Mouse (Mus musculus) lung, embryonic 14.5 days (tissue): Measurements from ENCODE around the gene Grm2. TPM values are rescaled to one million over a fixed set of nuclear protein-coding genes. Genes with fewer than 3 reads are reported as not detected.
"Not testable (repeated sequence)": the region's sequence is repeated elsewhere in the genome, so short reads cannot be mapped to it uniquely, and the experiment has no call there.

Experiments
- ATAC-seq: fragments of 200-750 bp; cut with Nextera tagmentation; 2 replicates; pipeline ENCODE4 v1.8.0; 2017; ENCODE audit warnings: mild to moderate bottlenecking, moderate TSS enrichment, moderate library complexity; ENCODE audit not compliant: insufficient read depth
- DNase-seq: peaks from one replicate; pipeline ENCODE4 v3.0.0-alpha.2; 2015
- H3K27ac ChIP-seq: fragments of 300-500 bp; sonication (generic); 2 replicates; pipeline ENCODE4 v1.5.1; 2014; ENCODE audit warnings: low read depth, mild to moderate bottlenecking, moderate library complexity
- H3K27me3 ChIP-seq: fragments of 300-500 bp; sonication (generic); 2 replicates; pipeline ENCODE4 v1.6.1; 2014; ENCODE audit warnings: low read length, control low read depth; ENCODE audit not compliant: insufficient read depth
- H3K36me3 ChIP-seq: fragments of 300-500 bp; sonication (generic); 2 replicates; pipeline ENCODE4 v1.6.1; 2014; ENCODE audit warnings: control low read depth; ENCODE audit not compliant: insufficient read depth
- H3K4me1 ChIP-seq: fragments of 300-500 bp; sonication (generic); 2 replicates; pipeline ENCODE4 v1.6.1; 2014; ENCODE audit warnings: antibody characterized with exemption, control low read depth; ENCODE audit not compliant: insufficient read depth
- H3K4me2 ChIP-seq: fragments of 300-500 bp; sonication (generic); 2 replicates; pipeline ENCODE4 v1.6.1; 2014; ENCODE audit warnings: mild to moderate bottlenecking
- H3K4me3 ChIP-seq: fragments of 300-500 bp; sonication (generic); 2 replicates; pipeline ENCODE4 v1.5.1; 2014; ENCODE audit warnings: low read depth, low read length
- H3K9ac ChIP-seq: fragments of 300-500 bp; sonication (generic); 2 replicates; pipeline ENCODE4 v1.6.1; 2014
- H3K9me3 ChIP-seq: fragments of 300-500 bp; sonication (generic); 2 replicates; pipeline ENCODE4 v1.6.1; 2016; ENCODE audit warnings: low read depth, low read length, control low read depth
- CTCF ChIP-seq: IDR thresholded peaks from 2 replicates; pipeline ENCODE4 v1.5.1; 2016; ENCODE audit warnings: antibody characterized with exemption, low read depth
- WGBS: fragments of 180-500 bp; shearing (Covaris S2); extraction: QIAGEN DNeasy Blood & Tissue Kit; methylation state at CpG from one replicate; pipeline ENCODE4 v1.1.7; 2014; 5-methylcytosine and 5-hydroxymethylcytosine counted together
- polyA plus RNA-seq: library from polyadenylated mRNA; unstranded; fragments of >200 nt; fragmentation: Nextera tagmentation; extraction: Ambion mirVana; gene quantifications from 2 replicates; pipeline ENCODE4 v1.2.1, GENCODE M21; 2014

Gene Grm2
- polyA plus RNA-seq, 1 experiment from 2014 or later = not detected

GRCm38 (mm10) chr9:106632185-106632584 is 23.7 kb downstream of the Grm2 start:
- no peak overlapping the region for H3K4me2 ChIP-seq
- no peak overlapping the region for H3K4me3 ChIP-seq
- H3K9me3 ChIP-seq = no peaks in the 10 kb centered on the region
- H3K4me1 ChIP-seq = no peaks in the 10 kb centered on the region
- ATAC-seq (no peak), DNase-seq (no peak)
- 51% methylated on average over 5 of the region's 5 CpGs for WGBS
- no peaks in the 10 kb centered on the region for H3K36me3 ChIP-seq
- TF ChIP-seq CTCF = no peak
- no peak overlapping the region for H3K27ac ChIP-seq
- H3K9ac ChIP-seq = no peak overlapping the region
- H3K27me3 ChIP-seq = no peaks in the 10 kb centered on the region

DNA sequence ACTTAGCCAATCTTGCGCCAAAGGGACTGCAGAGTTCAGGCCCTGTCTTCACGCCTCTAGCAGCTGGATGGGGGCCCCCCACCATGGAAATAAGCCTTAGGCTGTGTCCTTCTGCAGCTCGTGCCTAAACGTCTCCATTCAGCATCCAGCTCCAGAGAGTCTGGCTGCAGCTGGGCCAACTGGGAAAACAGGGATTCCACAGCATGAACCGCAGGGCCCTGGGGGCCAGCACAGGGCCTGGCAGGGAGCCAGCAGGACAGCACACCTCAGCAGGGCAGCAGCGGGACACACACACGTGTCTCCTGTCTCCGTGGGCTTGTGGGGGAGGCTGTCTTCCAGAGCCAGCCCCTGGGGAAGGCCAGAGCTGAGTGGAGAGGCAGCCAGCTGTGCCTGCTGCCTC is 28.1 kb downstream of the Grm2 start:
- not testable (repeated sequence) for H3K27ac ChIP-seq, H3K4me2 ChIP-seq, ATAC-seq, H3K27me3 ChIP-seq, H3K4me3 ChIP-seq, H3K4me1 ChIP-seq, H3K36me3 ChIP-seq, DNase-seq, H3K9me3 ChIP-seq, H3K9ac ChIP-seq
- WGBS = 19% methylated on average over 8 of the region's 8 CpGs

DNA sequence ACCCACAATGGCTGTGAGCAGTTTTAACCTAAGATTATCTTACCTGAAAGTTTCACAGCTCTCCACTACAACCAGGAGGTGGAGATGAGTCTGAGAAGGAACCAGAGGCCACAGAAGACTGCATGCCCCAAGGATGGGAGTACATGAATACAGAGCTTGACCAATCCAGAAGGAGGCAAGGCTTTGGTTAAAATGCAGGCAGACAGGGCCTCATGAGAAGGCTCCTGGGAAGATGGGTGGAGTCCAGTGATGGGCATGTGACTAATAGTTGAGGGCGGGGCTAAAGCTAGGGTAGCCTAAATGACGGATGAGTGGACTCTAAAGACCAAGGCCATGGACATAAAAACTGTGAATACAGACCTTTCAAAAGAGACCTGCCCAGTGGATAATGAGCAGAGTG is 29.6 kb downstream of the Grm2 start, which contains the start of gene Iqcf6:
TSS of gene Iqcf6 (plus strand) at position 301 of the 400 bp plus-strand sequence.
- 69% methylated on average over 2 of the region's 2 CpGs for WGBS
- TF ChIP-seq CTCF = no peak
- Histone ChIP-seq H3K4me1 (no peaks in the 10 kb centered on the region), H3K4me3 (no peak within 1 kb of the TSS), H3K36me3 (no peaks in the 10 kb centered on the region), H3K9me3 (no peaks in the 10 kb centered on the region), H3K27ac (no peak within 1 kb of the TSS), H3K4me2 (no peak within 1 kb of the TSS), H3K9ac (no peak within 1 kb of the TSS), H3K27me3 (no peaks in the 10 kb centered on the region)
- ATAC-seq (no peak), DNase-seq (no peak)

DNA sequence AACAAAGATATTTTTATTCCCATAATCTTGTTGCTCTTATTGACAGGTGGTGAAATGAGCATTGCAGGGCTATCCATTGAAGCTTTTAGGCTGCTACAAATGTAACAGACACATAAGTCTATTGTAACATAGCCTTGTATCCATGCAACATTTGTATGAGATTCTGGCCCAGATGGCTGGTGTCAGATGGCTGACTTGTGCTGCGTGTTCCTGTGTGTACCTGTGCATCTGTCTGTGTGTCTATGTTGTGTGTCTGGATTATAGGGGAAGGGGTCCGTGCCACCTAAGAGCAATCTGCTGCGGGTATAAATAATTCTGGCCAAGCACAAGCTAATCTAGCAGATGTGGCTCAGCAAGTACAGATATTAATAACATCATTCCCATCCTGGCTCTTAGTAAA is 38.4 kb downstream of the Grm2 start:
- no peaks in the 10 kb centered on the region for H3K4me1 ChIP-seq
- no peak for TF ChIP-seq CTCF
- H3K9ac ChIP-seq = no peak overlapping the region
- ATAC-seq (no peak), DNase-seq (no peak)
- H3K27me3 ChIP-seq = no peaks in the 10 kb centered on the region
- no peak overlapping the region for H3K4me3 ChIP-seq
- no peak overlapping the region for H3K27ac ChIP-seq
- no peaks in the 10 kb centered on the region for H3K9me3 ChIP-seq
- H3K36me3 ChIP-seq = no peaks in the 10 kb centered on the region
- no peak overlapping the region for H3K4me2 ChIP-seq
- 78% methylated on average over 3 of the region's 3 CpGs for WGBS

GRCm38 (mm10) chr9:106616306-106616705 is 39.6 kb downstream of the Grm2 start:
- ATAC-seq = no peak
- H3K27ac ChIP-seq = no peak overlapping the region
- H3K4me2 ChIP-seq = no peak overlapping the region
- no peaks in the 10 kb centered on the region for H3K36me3 ChIP-seq
- TF ChIP-seq CTCF = no peak
- H3K9ac ChIP-seq = no peak overlapping the region
- no peak overlapping the region for H3K4me3 ChIP-seq
- H3K9me3 ChIP-seq = no peaks in the 10 kb centered on the region
- DNase-seq = no peak
- WGBS = 74% methylated on average over 9 of the region's 9 CpGs
- H3K4me1 ChIP-seq = no peaks in the 10 kb centered on the region
- H3K27me3 ChIP-seq = no peaks in the 10 kb centered on the region

- DNase-seq = peak; percentile 37
- no peaks in the 10 kb centered on the region for H3K27me3 ChIP-seq
- 15% methylated on average over 3 of the region's 3 CpGs for WGBS
- no peak for ATAC-seq
- no peak for TF ChIP-seq CTCF
- H3K9me3 ChIP-seq = no peaks in the 10 kb centered on the region
- no peak overlapping the region for H3K9ac ChIP-seq
- H3K4me3 ChIP-seq = no peak overlapping the region
- no peaks in the 10 kb centered on the region for H3K36me3 ChIP-seq
- no peak overlapping the region for H3K27ac ChIP-seq
- H3K4me2 ChIP-seq = no peak overlapping the region
- no peaks in the 10 kb centered on the region for H3K4me1 ChIP-seq
These were observed 41.3 kb downstream of the Grm2 start for GRCm38 (mm10) chr9:106614616-106615015.

DNA sequence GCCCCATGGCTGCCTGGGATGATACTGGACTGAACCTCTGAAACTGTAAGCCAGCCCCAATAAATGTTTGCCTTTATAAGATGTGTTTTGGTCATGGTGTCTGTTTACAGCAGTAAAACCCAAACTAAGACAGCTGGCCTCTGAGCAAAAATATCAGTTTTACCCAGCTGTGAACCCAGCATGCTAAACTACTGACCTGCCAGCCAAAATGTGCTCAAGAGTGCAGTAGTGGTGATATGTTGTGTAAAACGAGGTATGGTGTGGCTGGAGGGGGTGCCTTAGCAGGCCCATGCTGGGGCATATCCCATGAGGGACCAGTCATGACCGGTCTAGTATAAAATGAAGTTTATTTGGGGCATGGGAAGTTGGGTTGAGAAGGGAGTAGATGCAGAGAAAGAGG is 41.9 kb downstream of the Grm2 start:
- Histone ChIP-seq H3K27me3 (no peaks in the 10 kb centered on the region), H3K9ac (no peak overlapping the region), H3K4me3 (no peak overlapping the region), H3K27ac (no peak overlapping the region), H3K36me3 (no peaks in the 10 kb centered on the region), H3K9me3 (no peaks in the 10 kb centered on the region), H3K4me1 (no peaks in the 10 kb centered on the region), H3K4me2 (no peak overlapping the region)
- ATAC-seq (no peak), DNase-seq (no peak)
- WGBS = 57% methylated on average over 2 of the region's 2 CpGs
- no peak for TF ChIP-seq CTCF

DNA sequence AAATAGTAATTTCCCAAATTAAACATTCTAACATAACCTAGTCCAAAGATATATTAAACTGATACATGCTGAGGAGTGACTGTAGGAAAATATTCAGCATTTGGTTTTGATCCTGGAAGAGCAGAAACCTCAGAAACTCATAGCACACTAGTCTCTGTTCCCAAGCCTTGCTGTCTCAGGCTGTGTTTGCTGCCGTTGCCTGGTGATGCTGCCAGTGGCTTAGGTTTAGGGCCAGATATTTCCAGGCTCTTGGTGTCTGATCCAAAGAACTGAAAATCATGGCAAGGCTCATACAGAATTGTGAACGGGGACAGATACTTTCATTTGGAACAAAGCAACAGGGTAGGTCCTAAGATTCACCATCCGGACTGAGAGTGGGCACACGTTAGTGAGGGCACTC is 45.2 kb downstream of the Grm2 start:
- no peak overlapping the region for H3K4me2 ChIP-seq
- no peaks in the 10 kb centered on the region for H3K9me3 ChIP-seq
- no peak for ATAC-seq
- DNase-seq = no peak
- H3K27ac ChIP-seq = no peak overlapping the region
- 77% methylated on average over 4 of the region's 4 CpGs for WGBS
- H3K9ac ChIP-seq = no peak overlapping the region
- no peaks in the 10 kb centered on the region for H3K36me3 ChIP-seq
- no peak for TF ChIP-seq CTCF
- no peak overlapping the region for H3K4me3 ChIP-seq
- no peaks in the 10 kb centered on the region for H3K4me1 ChIP-seq
- H3K27me3 ChIP-seq = no peaks in the 10 kb centered on the region
